Mouse (Mus musculus): ENCODE results near the gene Syp.

Gene Syp

DNA sequence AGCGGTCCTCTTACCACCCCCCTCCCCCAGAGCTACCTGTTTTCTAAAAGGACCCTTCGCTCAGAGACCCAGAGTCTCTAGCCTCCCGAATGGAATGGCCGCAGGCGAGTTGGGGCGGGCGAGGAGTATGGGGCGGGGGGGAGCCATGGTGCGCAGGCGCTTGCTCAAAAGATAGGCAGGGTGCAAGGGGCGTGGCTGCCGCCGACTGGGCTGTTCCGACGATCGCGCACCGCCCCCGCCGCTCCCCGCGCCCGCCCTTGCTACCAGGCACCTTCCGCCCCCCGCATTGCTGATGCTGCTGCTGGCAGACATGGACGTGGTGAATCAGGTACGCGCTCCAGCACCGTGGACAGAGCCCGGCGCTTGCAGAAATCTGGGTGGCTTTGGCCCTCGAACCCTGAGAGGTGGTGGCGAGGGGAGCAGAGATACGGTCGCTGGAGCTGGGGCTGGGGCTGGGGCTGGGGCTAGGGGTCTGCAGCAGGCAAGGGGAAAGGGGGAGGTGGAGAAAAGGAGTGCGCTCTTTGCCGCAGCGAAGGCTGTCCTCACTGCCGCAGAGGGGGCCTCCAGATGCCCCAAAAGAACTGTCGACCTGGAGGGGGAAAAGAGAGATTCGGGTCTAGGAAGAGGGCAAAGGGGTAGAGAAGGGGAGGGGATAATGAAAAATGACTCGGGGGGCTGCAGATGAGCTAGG is at the start of gene Syp:
TSS of gene Syp (plus strand) at position 71 of the 691 bp plus-strand sequence.
- peak; percentile 69 for DNase-seq (ENCODE audit: low spot score)

DNA sequence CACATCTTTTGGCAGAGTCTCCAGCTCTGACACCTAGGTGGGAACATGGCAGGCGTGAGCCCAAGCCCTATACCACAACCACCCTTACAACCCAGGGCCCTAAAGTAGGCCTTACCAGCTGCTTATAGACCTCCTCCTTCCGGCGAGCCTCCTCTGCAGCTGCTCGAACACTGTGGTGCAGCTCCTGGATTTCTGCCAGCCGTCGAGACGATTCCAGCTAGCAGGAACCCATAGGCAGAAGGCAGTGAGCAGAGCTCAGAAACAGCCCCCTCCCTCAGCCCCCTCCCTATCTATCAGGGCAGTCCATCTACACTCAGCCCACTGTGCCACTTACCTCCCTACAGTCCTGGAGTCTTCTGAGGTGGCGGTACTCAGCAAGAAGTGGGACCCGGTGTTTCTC is 42.9 kb upstream of the Syp start:
- DNase-seq (ENCODE audit: low spot score): no peak

DNA sequence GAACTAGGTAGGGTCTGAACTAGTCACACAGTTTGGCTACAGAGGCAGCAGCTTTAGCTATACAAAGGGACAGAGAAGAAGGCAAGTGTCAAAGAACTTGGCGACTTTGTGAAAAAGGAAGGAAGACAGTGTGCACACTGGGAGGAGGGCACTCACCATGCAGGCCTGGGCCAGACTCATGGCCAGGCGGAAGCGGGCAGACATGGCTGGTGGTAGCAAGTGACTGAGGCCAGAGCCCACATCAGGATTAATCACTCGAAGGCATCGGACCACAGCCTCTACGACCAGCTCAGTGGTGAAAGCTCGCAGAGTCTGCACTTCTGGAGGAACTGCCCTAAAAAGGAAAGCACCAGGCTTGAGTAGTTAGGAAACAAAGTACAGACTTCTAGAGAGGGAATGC is 34.3 kb upstream of the Syp start:
- DNase-seq (ENCODE audit: low spot score): no peak

DNA sequence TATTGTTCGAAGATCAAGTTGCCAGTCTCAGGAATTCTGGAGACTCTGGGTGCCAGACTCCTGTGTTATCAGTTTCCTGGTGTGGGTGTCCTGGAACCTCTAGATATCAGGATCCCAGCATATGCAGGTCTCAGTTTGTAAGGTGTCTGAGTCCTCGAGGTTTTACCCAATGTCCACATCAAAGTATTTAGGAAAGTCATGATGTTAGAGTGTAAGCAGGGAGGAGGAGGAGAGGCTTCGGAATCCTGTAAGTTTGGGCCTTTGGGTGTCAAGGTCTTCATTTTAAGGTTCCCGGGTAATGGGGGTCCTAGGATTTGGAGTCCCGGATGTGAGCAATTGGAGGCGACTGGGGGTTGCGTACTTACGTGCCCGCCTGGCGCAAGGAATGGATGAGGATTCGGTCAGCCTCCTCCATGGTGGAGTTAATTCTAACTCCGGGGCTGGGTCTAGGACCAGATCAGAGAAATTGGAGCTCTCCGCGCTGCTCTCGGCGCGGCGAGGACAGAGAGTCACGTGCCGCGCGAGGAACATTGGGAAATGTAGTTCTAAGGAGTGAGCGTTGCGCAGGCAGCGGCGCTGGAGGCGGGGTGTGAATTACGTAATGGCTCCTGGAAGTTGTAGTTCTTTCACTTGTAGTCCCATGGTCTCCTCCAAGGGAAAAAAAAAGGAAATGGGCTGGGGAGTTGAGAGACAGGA is 33.2 kb upstream of the Syp start, which contains the start of gene Ccdc22:
TSS of gene Ccdc22 (minus strand) at position 639 of the 696 bp plus-strand sequence.
- DNase-seq (ENCODE audit: low spot score): peak; percentile 77

DNA sequence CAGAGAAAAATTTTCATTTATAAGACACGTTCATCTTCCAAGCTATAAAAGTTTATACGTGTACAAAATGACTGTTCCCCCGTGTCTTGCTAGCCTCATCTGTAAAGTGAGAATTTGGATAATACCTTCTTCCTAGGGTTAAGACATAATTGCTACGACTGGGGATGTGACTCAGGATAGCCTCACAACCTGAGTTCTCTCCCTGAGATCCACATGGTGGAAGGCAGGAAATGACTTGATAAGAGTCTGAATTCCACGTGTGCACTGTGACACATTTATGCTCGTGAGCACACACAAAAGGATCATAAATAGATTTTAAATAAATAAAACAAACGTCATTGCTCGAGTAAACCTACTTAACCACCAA is 32.7 kb upstream of the Syp start:
- no peak for DNase-seq (ENCODE audit: low spot score)

DNA sequence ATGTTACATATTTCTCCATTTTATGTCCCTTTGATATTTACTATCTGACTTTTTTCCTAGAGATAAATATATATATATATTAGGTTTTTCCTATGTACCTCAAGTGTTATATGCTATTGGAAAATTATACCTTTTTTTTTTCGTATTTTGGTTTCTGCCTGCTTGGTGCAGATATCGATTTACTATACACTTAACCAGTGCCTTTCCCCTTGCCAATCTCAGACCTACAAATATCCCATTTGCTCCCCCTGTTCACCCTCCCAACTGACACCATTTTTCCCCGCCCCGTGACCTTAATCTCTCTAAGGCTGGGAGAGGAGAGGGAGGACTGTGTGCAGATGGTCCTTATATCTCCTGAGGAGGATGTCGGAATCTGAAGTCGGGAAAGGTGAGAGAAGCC is 31.5 kb upstream of the Syp start, which contains the start of gene Cacna1f:
TSS of gene Cacna1f (plus strand) at position 301 of the 400 bp plus-strand sequence.
- no peak for DNase-seq (ENCODE audit: low spot score)

DNA sequence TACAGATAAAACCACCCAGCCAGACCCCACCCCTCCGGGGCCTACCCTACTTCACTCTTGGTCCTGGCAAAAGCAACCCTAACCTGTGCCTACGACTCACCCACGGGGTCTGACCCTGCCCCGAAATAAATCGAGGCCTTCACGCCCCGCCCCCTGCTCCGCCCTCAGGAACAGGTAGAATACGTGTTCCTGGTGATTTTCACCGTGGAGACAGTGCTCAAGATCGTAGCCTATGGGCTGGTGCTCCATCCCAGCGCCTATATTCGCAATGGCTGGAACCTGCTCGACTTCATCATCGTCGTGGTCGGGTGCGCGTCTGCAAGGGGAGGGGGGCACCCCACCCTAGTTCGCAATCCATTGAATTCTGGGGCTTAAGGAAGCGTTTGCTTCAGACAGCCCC is 28.2 kb upstream of the Syp start:
- no peak for DNase-seq (ENCODE audit: low spot score)

DNA sequence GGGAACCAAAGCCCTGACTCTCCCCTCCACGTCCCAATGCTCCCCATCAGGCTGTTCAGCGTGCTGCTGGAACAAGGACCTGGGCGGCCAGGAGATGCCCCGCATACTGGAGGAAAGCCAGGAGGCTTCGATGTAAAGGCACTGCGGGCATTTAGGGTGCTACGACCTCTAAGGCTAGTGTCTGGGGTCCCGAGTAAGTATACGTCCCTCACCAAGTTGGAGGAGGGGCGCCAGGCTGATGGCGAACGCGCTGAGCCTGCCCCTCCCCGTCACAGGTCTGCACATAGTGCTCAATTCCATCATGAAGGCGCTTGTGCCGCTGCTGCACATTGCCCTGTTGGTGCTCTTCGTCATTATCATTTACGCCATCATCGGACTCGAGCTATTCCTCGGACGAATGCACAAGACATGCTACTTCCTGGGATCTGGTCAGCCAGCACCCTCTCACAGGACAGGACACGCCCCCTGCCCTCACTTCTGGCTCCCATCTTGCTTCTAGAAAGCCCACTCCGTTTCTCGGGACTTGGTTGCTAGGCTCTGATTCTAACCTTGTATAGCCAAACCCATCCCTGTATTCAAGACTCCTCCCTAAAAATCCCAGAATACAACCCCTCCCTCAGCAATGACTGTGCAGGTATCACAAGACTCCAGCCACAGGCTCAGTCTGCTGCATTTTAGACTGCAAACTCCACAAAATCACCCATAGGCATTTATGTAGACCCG is 27.6 kb upstream of the Syp start:
- no peak for DNase-seq (ENCODE audit: low spot score)

DNA sequence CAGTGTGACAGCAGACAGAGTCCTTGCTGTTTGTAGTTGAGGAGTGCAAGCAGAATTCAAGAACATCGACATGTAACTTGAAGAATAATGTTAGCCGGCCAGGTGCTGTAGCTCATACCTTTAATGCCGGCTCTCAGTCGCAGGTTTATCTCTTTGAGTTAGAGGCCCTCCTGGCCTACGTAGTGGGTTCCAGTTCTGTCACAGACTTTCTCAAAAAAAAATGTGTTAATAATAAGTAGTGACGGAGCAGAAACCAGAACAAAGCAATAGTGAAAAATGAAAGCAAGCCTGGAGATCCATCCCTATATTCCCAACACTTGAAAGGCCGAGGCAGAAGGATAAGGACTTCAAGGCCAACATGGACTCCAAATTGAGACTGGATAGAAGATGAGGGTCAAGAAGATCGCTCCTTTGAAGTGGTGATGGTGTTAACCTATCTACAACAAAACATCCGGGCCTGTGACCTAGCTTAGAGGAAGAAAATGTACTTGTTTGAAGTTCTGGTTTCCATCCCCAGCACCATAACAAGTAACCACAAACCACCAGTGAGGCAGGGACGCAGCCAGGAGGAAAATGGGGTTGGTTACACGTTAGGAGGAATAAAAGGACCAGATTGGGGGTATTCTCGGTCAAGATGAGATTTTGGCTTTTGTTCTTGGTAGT is 20.3 kb upstream of the Syp start:
- no peak for DNase-seq (ENCODE audit: low spot score)

DNA sequence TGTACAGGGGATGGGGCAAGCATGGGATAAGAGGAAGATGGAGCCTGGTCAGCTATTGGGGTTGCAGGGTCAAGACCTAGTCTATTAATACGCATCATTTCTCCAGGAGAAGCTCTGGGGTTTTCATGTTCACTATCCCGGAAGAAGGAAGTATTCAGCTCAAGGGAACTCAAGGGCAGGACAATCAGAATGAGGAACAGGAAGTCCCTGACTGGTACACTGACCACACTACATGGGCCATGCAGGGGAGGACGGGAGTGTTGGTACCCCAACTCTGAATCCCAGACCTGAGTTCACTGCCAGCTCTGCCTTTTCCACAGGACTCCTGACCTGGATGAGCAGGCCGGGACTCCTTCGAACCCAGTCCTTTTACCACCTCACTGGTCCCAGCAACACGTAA is 5.7 kb upstream of the Syp start:
- DNase-seq (ENCODE audit: low spot score): no peak

DNA sequence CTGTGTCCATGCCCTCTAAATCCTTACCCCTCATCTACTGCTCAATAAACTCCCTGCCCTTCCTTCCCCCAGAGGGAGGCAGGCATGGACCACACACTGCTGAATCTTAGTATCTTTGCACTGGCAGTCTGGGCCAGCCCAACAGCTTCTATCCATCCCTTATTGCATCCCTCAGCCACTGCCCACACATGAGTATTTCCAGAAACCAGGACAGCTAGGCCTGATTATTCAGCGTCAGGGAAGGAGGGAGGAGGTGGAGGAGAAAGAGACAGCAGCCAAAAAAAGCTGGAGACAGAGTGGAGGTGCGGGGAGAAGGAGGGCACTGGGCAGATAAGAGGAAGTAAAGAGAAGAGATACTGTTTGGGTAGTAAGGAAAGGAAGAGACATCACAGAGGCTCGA is 3.2 kb upstream of the Syp start:
- no peak for DNase-seq (ENCODE audit: low spot score)

DNA sequence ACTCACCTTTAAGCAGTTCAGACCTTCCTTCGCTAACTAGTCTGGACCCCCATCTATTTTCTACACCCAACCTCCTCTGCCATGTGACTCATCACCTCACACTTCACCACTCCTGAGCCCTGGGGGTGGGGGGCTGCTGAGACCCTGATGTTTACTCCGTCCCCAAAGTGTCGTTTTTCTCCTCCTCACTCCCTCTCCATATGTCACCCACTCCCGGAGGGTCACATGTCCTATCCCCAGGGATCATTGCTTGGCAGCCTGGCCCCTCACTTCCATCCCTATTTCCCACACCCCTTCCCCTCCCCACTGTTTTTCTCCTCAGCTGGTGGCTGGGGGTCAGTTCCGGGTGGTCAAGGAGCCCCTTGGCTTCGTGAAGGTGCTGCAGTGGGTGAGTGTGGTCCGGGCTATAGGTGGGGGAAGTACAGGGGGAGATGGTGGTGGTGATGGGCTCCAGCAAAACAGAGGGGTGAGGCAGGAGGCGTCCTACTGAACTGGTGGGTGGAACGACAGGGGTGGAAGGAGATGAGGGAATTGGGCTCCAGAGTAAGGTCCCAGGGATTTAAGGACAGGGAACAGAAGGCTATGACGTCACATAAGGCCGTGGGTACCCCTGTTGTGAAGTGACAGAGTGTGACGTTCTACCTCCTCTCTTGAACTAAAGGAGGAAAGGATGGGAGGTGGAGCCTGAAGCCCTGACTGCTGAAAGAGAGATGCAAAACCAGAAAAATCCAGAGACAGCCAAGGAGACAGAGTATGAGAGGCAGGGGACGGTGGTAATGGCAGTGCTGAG is 1.5 kb downstream of the Syp start:
- DNase-seq (ENCODE audit: low spot score): no peak

DNA sequence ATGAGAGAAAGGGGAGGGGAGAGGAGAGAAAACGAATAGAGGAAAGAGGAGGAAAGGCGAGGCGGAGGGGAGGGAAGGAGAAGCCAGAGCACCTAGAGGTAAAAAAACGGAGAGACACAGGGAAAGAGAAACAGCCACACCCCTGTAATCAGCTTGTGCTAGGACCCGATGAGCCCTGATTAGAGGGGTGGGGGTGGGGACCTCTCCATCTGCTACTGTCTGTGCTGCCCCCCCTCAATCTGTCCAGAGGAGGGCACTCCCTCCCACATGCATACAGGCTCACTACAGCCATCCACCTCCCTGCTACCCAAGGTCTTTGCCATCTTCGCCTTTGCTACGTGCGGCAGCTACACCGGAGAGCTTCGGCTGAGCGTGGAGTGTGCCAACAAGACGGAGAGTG is 2.5 kb downstream of the Syp start:
- no peak for DNase-seq (ENCODE audit: low spot score)

DNA sequence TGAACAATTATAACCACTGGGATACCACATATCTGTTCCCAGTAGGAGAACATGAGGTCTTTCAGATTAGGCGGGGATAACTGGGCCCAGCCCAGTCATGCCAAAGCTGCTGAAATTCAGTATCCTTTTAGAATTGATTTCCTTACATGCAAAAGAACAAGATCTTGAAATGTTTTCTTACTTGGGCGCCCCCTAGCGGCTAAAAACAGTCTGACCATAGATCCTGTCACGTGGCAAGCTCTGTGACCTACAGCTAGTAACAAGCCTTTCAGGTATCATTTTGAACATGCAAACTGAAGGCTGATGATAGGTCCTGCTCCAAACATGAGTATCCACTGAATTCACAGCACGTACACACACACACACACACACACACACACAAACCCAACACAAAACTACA is 7.1 kb downstream of the Syp start:
- peak; percentile 76 for DNase-seq (ENCODE audit: low spot score)

DNA sequence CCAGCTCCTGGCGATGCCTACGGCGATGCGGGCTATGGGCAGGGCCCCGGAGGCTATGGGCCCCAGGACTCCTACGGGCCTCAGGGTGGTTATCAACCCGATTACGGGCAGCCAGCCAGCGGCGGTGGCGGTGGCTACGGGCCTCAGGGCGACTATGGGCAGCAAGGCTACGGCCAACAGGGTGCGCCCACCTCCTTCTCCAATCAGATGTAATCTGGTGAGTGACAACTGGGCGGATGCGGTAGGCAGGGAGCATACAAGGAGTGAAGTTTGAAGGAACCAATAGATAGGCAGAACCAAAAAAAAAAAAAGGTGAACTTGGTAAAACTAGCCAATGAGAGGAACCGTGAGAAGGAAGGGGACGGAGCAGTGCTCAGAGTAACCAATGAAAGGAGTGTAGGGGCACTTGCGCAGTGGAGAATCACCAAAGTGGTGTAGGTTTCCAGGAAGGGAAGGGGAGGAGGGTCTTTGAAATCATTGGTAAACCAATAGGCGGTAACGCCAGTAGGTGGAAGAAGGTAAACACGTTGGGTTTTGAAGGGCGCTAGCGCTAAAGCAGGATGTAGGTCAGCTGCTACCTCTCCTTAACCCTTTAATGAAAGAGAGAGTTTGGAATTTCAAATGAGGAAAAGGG is 10.5 kb downstream of the Syp start:
- DNase-seq (ENCODE audit: low spot score): peak; percentile 82

DNA sequence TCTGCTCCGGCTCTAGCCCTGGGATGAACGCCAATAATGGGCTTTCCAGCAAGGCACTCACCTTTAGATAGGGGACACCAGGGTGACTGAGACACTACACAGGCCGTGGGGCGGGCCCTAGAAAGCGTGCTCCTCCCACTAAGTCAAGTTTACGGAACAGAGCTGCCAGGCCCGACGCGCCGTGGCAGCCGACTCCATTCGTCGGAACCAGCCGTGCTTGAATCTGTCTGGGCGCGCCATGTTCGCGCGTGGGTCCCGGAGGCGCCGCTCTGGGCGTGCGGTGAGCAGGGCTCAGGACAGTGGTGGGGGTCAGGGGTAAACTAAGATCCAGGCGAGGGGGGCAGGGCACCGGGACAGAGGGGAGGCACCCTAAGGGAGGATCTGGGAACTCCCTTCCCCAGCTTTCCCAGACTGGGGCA is 19.0 kb downstream of the Syp start, which contains the start of gene Prickle3:
TSS of gene Prickle3 (plus strand) at position 40 of the 419 bp plus-strand sequence.
- DNase-seq (ENCODE audit: low spot score): no peak

DNA sequence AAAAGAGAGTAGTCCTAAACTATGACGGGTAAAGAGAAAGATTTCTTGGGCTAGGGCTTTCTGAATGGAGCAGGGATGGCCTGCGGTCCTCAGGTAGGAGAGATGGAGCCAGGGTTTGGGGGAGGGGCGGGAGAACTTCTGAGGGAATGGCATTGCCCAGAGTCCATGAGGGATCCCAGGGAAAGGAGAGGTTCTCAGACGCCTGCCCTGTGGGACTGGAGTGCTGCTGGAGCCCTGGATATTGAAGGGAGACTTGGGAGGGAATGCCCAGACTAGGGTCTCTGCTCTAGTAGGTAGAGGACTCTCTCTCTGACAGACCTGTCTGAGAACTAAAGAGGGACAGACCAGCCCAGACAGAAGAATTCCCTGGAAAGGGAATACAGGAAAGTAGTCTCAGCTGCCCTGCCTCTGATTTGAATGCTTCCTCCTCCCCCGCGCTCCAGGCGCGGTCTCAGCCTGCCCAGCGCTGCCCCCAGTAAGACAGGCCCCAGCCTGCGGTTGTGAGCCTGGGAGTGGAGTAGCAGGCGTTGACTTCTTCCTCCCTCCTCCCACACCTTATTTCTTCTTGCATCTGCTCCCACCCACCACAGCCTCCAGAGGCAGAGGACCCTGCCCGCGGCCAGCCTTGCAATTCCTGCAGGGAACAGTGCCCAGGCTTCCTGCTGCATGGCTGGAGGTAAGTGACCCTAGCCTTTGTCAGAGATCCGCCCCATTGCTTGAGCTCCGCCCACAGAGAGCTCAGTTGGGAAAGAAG is 19.9 kb downstream of the Syp start:
- DNase-seq (ENCODE audit: low spot score): no peak

DNA sequence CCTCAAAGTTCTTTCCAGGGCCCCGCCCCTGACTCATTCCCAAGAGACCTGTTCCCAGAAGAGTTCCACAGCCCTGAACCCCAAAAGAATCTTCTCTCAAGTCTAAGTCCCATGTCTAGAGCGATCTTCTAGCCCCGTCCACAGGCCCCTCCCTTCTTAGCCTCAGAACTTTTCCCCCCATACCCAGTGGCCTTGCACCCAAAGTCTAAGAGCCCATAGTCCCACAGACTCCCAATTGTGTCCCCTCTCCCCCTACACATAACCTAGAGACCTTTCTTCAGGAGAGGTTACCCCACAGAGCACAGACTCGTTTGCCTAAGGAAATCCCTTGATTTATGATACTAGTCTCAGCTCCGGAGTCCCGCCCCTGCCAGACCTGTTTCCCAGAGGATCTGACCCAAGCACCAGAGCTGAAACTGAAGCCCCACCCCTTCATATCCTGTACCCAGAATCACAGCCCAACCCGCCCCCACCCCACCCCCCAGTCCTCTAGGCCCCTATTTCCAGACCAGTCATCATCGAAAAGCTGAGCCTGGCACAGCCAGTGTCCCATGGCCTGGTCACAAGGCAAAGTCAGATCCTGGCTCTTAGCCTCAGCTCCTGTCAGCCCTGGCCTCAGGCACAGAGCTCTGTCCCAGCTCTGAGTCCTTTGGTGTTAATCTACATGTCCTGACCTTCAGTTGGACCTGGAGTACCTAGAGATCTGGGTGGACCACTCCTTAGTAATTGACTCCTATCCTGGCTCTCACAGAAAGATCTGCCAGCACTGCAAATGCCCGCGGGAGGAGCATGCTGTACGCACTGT is 20.7 kb downstream of the Syp start:
- no peak for DNase-seq (ENCODE audit: low spot score)

DNA sequence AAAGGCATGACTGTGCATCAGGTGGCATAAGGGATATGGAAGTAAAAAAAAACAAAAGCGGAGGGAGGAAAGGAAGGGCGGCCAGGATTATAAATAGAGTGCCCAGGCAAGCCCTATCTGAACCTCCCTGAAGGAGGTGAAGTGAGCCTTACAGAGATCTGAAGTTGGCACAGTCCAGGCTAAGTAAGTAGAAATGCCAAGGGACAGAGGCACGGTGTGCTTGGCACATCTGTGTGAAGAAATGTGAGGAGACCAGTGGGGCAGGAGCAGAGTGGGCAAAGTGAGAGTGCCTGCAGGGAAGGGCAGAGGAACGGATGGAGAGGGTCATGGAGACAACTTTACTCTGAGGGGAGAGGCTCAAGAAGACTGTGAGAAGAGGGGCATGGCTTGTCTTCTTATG is 22.8 kb downstream of the Syp start:
- DNase-seq (ENCODE audit: low spot score): no peak

DNA sequence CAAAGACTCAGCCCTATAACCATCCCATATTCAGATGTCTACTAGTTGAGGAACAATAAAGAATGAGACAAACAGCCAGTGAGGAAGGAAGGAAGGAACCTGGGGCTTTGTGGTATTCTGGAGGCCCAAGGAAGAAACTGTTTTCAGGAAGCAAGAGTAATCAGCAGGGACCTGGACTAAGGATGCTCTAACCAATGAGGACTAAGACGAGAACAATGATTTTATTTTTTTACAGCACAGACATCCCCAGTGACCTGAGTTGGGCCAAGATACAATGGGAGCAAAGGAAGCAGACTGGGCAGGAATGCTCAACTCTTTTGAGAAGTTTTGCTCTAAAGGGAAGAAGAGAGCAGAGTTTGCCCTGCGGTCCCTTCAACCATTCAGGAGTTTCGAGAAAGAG is 24.7 kb downstream of the Syp start:
- no peak for DNase-seq (ENCODE audit: low spot score)

Data from c-Kit-positive CD71-positive TER-119-positive erythroid progenitor cells, embryonic 14.5 days (primary cell).